Mouse (Mus musculus): Measurements from ENCODE around the gene Ttc28.
A peak's percentile ranks its signal among the peaks of the same experiment; 100 is the strongest.

Gene Ttc28

GRCm38 (mm10) chr5:111170383-111170782, 290.8 kb downstream of the Ttc28 start:
- no peak for DNase-seq (ENCODE audit: low spot score)

- no peak for DNase-seq (ENCODE audit: low spot score)
Measured at GRCm38 (mm10) chr5:111175410-111175809, 295.8 kb downstream of the Ttc28 start.

GRCm38 (mm10) chr5:111175842-111176241, 296.2 kb downstream of the Ttc28 start:
- DNase-seq (ENCODE audit: low spot score) = no peak

DNA sequence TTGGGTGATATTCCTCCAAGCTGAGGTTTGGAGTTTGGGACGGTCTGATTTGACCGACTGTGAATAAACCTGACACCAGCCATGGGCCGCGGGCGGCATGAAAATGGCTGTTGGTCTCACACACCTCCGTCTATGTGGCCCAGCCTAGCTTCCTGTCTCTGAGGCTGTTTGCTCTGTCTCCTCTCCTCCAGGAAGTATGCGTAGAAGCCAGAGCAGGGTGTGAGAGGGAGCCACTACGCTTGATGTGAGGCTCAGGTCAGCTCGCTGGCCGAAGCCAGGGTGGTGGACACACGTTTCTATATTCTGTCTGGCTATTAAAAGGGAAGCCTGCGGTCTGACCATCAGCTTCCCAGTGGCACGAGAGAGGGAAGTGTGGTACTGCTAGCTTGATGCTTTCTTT, 296.8 kb downstream of the Ttc28 start:
- peak; percentile 61 for DNase-seq (ENCODE audit: low spot score)

- DNase-seq (ENCODE audit: low spot score) = peak; percentile 93
Measured at GRCm38 (mm10) chr5:111178324-111179076, 298.9 kb downstream of the Ttc28 start.

- no peak for DNase-seq (ENCODE audit: low spot score)
Measured at GRCm38 (mm10) chr5:111179651-111180050, 300.0 kb downstream of the Ttc28 start.

GRCm38 (mm10) chr5:111180091-111181053, 300.8 kb downstream of the Ttc28 start:
- no peak for DNase-seq (ENCODE audit: low spot score)

DNA sequence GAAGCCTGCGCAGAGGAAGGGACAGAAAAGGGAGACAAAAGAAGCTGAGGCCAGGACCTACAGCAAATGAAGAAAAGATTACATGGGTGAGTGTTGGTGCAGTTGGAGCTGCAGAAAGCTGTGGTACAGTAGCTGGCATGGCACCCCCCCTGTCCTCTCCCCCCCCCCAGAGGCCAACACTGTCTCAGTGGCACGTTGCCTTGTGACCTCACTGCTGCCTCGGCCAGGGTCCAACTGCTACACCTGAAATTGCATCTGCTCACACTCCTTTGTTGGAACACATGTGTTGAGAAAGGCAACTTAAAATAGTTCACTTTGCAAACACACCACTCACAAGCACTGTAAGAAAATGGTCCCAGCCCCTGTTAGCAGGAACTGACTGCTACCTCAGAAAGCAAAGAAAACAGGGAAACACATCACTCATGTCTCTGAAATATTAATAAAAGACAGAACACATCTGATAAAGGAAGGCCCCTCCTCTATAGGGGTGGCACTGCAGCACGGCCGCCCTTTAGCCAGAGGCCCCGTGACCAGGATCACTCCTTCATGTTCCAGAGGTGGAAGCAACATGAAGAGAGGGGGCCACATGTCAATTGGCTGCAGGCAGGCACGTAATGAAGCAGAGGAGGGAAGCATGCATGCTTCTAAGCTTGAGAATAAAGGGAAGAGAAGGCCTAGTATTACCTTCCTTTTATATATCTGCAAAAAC, 301.8 kb downstream of the Ttc28 start:
- DNase-seq (ENCODE audit: low spot score) = no peak

DNA sequence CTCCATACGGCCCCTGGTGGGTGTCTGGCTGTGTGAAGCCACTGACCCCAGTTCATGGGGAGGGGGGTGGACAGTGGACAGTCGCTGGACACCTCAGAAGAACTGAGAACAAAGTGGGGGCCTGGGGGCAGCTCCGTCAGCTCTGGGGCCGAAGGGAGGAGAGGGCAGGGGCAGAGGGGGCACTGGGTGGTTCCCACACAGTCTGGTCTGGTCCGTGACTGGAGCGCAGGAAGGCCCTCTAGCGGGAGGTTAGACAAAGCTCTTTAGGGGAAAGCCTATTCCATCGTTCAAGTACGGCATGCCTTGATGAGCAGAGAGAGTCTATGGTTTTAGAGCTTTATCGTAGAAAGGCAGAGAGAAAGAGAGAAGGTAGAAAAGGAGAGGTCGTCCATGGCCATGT, 307.0 kb downstream of the Ttc28 start:
- no peak for DNase-seq (ENCODE audit: low spot score)

GRCm38 (mm10) chr5:111191972-111192371, 312.4 kb downstream of the Ttc28 start:
- DNase-seq (ENCODE audit: low spot score) = no peak

DNA sequence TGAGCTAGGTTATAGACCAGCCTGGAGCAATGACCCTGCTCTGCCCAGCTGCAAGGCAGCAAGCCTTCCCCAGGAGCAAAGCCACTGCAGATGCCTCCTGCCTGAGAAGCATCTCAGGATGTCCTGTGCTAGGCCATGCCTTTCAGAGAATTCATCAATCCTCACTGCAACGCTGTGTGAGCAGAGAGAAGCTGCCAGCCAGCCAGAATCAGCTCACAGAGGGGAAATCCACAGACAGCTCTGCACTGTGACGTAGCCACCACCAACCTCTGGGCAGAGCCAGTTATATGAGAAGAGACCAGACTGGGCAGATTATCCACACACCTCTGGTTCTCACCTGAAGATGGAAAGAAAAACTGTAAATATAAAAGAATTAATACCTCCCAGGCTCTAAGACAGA, 315.2 kb downstream of the Ttc28 start:
- DNase-seq (ENCODE audit: low spot score) = peak; percentile 43

GRCm38 (mm10) chr5:111195488-111196485, 316.2 kb downstream of the Ttc28 start:
- DNase-seq (ENCODE audit: low spot score) = peak; percentile 63

DNA sequence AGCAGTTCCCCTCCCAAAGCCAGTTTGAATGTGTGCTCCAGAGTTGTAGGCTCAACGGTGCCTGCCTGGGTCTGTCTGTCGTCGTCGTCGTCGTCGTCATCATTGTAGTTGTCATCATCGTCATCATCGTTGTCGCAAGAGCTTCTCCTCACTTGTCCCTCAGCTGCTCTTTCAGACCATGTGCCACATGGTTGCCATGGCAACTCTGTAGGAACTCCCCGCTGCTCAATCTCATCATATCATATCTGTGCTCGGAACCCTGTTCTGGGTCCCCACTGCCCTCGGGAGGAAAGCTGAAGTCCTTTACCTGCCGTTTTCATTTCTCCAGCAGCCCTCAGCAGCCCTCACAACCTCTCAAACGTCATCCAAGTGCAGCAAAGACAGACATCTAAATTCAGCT, 318.1 kb downstream of the Ttc28 start:
- DNase-seq (ENCODE audit: low spot score) = no peak

- DNase-seq (ENCODE audit: low spot score) = peak; percentile 64
Measured at GRCm38 (mm10) chr5:111200167-111200840, 320.7 kb downstream of the Ttc28 start.

DNA sequence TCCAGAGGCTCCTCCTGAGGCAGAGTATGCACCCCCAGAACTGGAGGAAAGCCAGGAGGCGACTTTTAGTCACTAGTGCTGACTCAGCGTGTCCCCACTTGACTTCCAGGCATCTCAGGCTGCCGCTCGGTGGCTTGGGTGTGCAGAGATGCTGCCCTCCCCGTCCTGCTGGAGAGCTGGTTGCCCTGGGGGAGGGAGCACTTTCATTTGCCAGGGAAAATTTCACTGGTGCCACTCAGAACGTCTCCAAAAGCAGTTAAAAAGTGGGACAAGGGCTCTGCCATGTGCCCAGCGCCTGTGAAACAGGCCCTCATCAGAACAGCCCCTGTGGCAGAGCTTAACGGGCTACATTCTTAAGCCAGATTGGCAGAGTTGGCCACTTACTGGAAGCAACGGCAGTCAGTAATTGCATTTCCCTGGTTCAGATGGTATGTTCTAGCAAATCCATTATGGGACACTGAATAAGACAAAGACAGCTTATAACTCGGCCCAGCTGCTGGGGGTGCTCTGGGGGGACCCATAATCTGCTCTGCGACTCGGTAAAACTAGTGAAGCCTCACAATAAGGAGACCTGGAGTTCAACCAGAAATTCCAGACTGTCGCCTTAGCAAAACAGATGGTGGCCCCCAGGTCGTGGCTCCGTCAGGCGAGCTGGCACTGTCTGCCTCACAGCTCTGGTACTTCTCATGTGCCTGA, 321.5 kb downstream of the Ttc28 start:
- DNase-seq (ENCODE audit: low spot score) = no peak

GRCm38 (mm10) chr5:111204221-111204620, 324.6 kb downstream of the Ttc28 start:
- no peak for DNase-seq (ENCODE audit: low spot score)

DNA sequence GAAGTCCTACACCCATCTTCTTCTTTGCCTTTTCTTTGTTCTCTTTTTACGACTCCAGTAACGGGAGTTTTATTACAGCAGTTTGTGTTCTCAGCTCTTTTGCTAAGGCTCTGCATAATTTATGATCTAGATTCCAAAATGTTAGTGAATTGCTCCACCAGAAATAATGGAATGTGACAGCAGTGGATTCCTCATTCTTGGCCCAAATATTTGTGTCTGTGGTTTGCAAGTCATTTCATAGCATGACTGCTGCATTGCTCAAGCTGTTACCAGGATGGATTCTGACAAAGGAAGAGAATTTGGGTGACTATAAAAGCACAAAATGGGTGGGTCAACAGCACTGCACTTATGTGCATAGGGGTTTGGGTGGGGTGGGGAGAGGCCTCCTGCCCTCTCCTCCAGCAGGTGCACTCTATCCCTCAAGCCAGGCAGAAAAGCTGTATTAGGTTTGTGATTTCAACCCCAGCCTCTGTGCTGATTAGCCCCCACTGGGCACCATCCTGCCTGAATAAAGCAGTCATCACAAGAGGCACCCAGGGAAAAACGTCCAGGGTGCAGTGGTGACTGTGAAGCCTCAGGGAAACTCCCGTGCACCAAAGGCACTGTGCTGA, 325.5 kb downstream of the Ttc28 start:
- DNase-seq (ENCODE audit: low spot score) = no peak

DNA sequence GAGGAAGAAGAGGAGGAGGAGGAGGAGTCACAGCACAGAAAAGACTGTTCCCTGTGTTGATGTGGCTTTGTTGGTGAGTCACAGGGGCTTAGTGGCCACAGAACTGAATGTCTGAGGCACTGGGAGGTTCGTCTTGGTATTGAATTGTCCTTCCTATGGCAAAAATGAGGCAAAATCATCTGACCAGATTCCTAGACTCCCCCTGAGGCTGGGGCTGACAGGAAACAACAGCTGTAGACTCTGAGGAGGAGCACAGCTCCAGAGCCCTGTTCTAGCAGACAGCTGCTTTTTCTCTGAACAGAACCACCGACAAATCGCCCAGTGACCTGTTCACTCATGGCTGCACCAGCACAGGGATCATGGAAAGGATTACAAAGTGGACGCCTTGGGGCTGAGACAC, 326.2 kb downstream of the Ttc28 start:
- DNase-seq (ENCODE audit: low spot score) = no peak

DNA sequence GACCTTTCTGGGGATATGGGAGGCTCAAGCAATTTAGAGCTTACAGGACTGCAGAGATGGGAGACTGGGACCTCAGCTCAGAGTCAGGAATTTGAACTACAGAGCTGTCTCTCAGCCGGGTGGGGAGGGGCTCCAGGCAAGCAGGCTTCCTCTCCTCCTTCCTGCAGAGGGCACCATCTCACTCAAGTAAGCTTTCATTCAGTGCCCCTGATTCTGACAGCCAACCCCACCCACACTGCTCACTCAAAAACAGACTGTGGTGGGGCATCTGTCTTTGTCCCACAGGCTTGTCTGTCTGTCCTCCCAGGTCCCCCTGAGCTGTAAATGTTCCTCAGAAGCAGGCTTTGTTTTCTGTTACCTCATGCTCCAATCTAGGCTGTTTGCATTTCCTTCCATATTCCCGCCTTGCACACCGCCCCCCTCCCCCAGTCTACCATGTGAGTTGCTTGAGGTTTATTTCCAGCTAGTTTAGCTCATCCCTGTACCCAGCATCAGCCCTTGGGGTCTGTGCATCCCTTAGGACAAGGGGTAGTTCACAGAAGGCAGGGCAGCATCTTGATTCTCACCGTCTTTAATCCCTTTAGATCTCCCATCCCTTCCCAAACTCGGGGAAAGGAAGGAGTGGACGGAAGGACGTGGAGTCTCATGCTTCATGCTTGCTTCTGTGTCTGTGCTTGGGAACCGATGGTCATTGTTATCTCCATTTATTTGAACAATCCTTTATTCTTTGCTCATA, 328.5 kb downstream of the Ttc28 start:
- peak; percentile 58 for DNase-seq (ENCODE audit: low spot score)

All from T-cell, adult 2 months (primary cell).